Mouse (Mus musculus): ENCODE data around the gene Ggta1. TPM values are rescaled to one million over a fixed set of nuclear protein-coding genes. Genes with fewer than 3 reads are reported as not detected.

The Ggta1 gene
- polyA plus RNA-seq, 1 experiment from 2014 or later = 46.5 TPM

DNA sequence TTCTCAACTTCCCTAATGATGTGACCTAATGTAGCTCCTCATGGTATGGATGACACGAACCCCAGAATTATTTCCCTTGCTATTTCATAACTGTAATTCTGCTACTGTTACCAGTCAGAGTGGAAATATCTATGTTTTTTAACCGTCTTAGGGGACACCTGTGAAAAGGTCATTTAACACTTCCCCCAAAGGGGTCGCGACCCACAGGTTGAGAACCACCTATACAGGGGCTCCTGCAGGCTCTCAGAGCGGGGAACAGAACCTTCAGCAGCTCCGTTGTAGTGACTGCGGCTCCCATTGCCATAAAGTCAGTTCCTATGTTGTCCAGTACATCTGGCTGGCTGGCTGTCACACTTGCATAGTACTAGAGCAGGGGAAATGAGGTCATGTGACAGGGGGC is 62.3 kb downstream of the Ggta1 start:
- WGBS = 84% methylated on average over 7 of the region's 7 CpGs
- Histone ChIP-seq H3K27ac (ENCODE audit: poor library complexity, severe bottlenecking) (no peak overlapping the region), H3K4me3 (no peak overlapping the region), H3K9me3 (replicated peaks) (no peaks in the 10 kb centered on the region), H3K36me3 (peaks cover 30% of the 10 kb centered on the region), H3K4me1 (replicated peaks) (peaks cover 7% of the 10 kb centered on the region; the same call in 1 of the 2 replicates), H3K27me3 (replicated peaks) (no peaks in the 10 kb centered on the region), H3K9ac (no peak overlapping the region), H3K4me2 (no peak overlapping the region)
- ATAC-seq (ENCODE audit: insufficient number of reproducible peaks, low FRiP score) = peak; percentile 17; the same call in 1 of the 2 replicates

DNA sequence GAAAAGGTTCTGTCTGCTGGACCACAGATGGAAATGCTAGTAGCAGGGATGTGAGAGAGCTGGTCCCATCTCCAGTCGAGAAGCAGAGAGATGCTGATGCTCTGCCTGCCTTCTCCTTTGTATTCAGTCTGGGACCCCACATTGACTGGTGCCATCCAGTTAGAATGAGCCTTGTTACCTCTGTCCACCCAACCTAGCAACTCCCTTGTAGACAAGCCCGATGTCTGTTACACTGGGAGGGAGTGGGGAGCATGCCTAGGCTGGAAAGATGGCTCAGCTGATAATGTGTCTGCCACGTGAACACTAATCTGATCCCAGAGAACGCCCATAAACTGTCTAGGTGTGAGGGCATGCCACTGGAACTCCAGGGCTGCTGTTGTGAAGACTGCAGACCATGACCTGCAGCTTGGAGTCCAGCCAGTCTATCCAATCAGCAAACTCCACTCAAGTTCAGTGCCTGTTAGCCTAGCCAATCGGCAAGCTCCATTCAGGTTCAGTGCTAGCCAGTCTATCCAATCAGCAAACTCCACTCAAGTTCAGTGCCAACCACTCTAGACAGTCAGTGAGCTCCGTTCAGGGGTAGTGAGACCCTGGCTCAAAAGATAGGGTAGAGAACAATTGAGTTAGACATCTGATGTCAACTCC is 64.7 kb downstream of the Ggta1 start:
- Histone ChIP-seq H3K4me2 (no peak overlapping the region), H3K9me3 (replicated peaks) (no peaks in the 10 kb centered on the region), H3K27me3 (replicated peaks) (no peaks in the 10 kb centered on the region), H3K4me1 (replicated peaks) (peaks cover 7% of the 10 kb centered on the region; the same call in 1 of the 2 replicates), H3K36me3 (peaks cover 18% of the 10 kb centered on the region), H3K4me3 (no peak overlapping the region), H3K27ac (ENCODE audit: poor library complexity, severe bottlenecking) (no peak overlapping the region), H3K9ac (no peak overlapping the region)
- peak; percentile 40; the same call in 1 of the 2 replicates for ATAC-seq (ENCODE audit: insufficient number of reproducible peaks, low FRiP score)
- 72% methylated on average over 6 of the region's 6 CpGs for WGBS

GRCm38 (mm10) chr2:35397590-35398173 is 65.3 kb downstream of the Ggta1 start:
- no peaks in the 10 kb centered on the region for H3K9me3 ChIP-seq (replicated peaks)
- H3K4me3 ChIP-seq = no peak overlapping the region
- peaks cover 15% of the 10 kb centered on the region for H3K36me3 ChIP-seq
- no peak for ATAC-seq (ENCODE audit: insufficient number of reproducible peaks, low FRiP score)
- WGBS = 42% methylated on average over 11 of the region's 11 CpGs
- H3K4me2 ChIP-seq = no peak overlapping the region
- no peak overlapping the region for H3K27ac ChIP-seq (ENCODE audit: poor library complexity, severe bottlenecking)
- no peaks in the 10 kb centered on the region for H3K27me3 ChIP-seq (replicated peaks)
- H3K4me1 ChIP-seq (replicated peaks) = peaks cover 7% of the 10 kb centered on the region; the same call in 1 of the 2 replicates
- no peak overlapping the region for H3K9ac ChIP-seq

DNA sequence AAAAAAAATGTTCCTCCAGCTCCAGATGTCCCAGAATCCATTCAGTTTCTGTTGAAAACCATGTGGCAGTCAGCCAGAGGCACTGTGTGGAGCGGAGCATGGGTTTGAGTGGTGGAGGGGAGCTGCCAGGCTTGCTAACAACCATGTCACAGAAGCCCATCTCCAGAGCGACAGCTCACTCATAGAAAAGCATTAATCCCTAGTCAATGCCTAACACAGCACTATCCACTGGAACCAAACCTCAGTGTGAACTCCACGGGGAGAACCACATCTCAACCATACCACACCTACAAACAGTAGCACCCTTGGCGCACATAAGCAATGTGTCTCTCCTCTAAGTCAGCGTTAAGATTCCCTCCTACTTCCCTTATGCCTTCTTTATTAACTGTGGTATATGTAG is 65.9 kb downstream of the Ggta1 start, which contains the start of gene 4930402F06Rik:
TSS of gene 4930402F06Rik (minus strand) at position 80 of the 400 bp plus-strand sequence.
- no peaks in the 10 kb centered on the region for H3K9me3 ChIP-seq (replicated peaks)
- 58% methylated on average over 5 of the region's 5 CpGs for WGBS
- no peak for ATAC-seq (ENCODE audit: insufficient number of reproducible peaks, low FRiP score)

DNA sequence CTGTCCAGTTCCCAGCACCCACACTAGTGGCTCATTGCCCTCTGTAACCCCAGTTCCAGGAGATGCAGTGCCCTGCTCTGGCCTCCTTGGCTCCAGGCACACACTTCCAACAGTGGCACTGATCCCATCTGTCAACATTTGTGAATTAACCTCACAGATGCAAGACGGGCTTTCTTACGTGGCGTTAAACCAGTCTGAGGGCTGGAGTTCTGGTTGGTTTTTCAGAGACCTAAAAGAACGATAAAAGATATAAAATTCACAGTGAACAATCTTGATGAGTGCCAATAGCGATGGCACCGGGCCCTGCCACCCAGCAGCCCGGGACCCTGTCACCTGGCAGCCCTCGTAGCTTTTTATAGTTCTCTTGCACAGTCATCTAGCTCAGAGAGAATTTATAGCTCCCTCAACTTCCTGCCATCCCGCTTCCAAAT is 77.6 kb downstream of the Ggta1 start:
- no peak for ATAC-seq (ENCODE audit: insufficient number of reproducible peaks, low FRiP score)
- Histone ChIP-seq H3K36me3 (no peaks in the 10 kb centered on the region), H3K4me3 (no peak overlapping the region), H3K9ac (no peak overlapping the region), H3K27ac (ENCODE audit: poor library complexity, severe bottlenecking) (no peak overlapping the region), H3K4me2 (no peak overlapping the region), H3K4me1 (replicated peaks) (peaks cover 6% of the 10 kb centered on the region; the same call in 1 of the 2 replicates), H3K9me3 (replicated peaks) (peaks cover 5% of the 10 kb centered on the region; the same call in 1 of the 2 replicates), H3K27me3 (replicated peaks) (no peaks in the 10 kb centered on the region)
- WGBS = 65% methylated on average over 9 of the region's 9 CpGs

More for the DNA sequence above, 65.9 kb downstream of the Ggta1 start, which contains the start of gene 4930402F06Rik:
- Histone ChIP-seq H3K4me3 (no peak within 1 kb of the TSS), H3K4me2 (no peak within 1 kb of the TSS), H3K9ac (no peak within 1 kb of the TSS), H3K27ac (ENCODE audit: poor library complexity, severe bottlenecking) (no peak within 1 kb of the TSS), H3K36me3 (peaks cover 9% of the 10 kb centered on the region), H3K4me1 (replicated peaks) (peaks cover 7% of the 10 kb centered on the region; the same call in 1 of the 2 replicates), H3K27me3 (replicated peaks) (no peaks in the 10 kb centered on the region)

DNA sequence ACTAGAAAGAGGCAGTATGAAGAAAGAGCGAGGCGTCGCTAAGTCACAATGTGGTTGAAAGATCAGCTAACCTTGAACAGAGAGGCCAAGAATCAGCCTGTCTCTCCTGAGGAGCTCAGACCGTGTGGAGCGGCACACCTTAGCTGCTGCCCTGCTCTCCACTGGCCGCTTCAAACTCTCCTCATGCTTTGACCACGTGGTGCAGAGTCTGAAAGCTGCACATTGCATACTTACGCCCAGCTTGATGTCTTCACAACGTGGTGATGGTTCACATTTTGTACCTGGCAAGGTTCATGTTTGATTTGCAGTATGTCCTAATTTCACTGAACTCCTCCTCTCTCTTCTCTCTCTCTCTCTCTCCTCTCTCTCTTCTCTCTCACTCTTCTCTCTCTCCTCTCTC is 83.7 kb downstream of the Ggta1 start:
- Histone ChIP-seq H3K9me3 (replicated peaks) (no peaks in the 10 kb centered on the region), H3K9ac (no peak overlapping the region), H3K4me3 (no peak overlapping the region), H3K27ac (ENCODE audit: poor library complexity, severe bottlenecking) (no peak overlapping the region), H3K36me3 (no peaks in the 10 kb centered on the region), H3K4me1 (replicated peaks) (no peaks in the 10 kb centered on the region), H3K27me3 (replicated peaks) (no peaks in the 10 kb centered on the region), H3K4me2 (no peak overlapping the region)
- WGBS = 66% methylated on average over 9 of the region's 9 CpGs
- no peak for ATAC-seq (ENCODE audit: insufficient number of reproducible peaks, low FRiP score)

DNA sequence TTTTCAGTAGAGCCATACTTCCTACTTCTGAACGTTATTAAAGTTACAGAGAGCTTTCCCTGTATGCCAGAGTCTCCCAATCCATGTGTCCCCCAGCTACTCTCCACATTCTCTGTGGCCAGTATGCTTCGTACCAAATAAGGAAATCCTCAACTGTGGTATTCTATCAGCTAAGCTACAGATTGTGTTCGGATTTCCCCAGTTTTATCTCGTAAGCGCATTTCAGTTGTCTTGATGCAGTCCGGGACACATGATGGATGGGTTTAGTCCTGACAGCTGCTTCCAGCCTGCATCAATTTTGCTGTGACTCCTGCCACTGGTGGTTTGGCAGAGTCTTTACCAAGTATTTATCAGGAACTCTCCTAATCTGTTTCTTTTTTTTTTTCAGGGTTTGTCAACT is 85.4 kb downstream of the Ggta1 start:
- H3K4me2 ChIP-seq = no peak overlapping the region
- H3K27me3 ChIP-seq (replicated peaks) = no peaks in the 10 kb centered on the region
- H3K27ac ChIP-seq (ENCODE audit: poor library complexity, severe bottlenecking) = no peak overlapping the region
- no peak overlapping the region for H3K4me3 ChIP-seq
- WGBS = 12% methylated on average over 6 of the region's 6 CpGs
- ATAC-seq (ENCODE audit: insufficient number of reproducible peaks, low FRiP score) = no peak
- no peaks in the 10 kb centered on the region for H3K4me1 ChIP-seq (replicated peaks)
- H3K36me3 ChIP-seq = no peaks in the 10 kb centered on the region
- H3K9me3 ChIP-seq (replicated peaks) = no peaks in the 10 kb centered on the region
- no peak overlapping the region for H3K9ac ChIP-seq

DNA sequence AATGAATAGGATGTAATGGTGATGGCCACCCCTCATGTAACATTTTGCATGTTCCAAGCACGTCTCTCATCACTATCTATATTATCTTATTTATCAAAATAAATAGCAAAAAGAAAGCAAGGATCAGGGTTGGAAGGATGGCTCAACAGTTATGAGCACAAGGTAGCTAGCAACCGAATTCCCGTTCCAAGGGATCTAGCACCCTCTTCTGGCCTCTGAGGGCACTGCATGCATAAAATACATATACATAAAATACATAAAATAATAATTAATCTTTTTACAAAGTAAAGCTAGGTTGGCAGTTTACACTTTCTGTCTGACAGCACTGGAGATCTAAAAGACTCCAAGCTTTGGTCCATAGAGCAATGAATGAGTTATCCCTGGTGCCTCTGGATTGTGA is 90.0 kb downstream of the Ggta1 start:
- Histone ChIP-seq H3K27ac (ENCODE audit: poor library complexity, severe bottlenecking) (no peak overlapping the region), H3K9ac (no peak overlapping the region), H3K27me3 (replicated peaks) (no peaks in the 10 kb centered on the region), H3K4me1 (replicated peaks) (no peaks in the 10 kb centered on the region), H3K36me3 (no peaks in the 10 kb centered on the region), H3K4me3 (no peak overlapping the region), H3K4me2 (no peak overlapping the region), H3K9me3 (replicated peaks) (no peaks in the 10 kb centered on the region)
- no peak for ATAC-seq (ENCODE audit: insufficient number of reproducible peaks, low FRiP score)
- WGBS = 18% methylated on average over 3 of the region's 3 CpGs

DNA sequence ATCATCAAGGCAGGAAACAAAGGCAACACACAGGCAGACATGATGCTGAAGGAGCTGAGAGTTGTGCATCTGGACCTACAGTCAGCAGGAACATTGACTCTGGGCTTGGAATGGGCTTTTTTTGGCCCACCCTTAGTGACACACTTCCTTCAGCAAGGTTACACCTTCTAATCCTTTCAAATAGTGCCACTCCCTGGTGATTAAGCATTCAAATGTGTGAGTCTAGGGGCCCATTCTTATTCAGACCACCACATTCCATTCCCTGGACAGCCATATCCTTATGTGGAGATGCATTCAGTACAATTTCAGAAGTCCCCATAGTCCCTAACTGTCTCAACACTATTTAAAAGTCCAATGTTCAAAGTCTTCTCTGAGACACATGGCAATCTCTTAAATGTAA is 92.3 kb downstream of the Ggta1 start:
- no peaks in the 10 kb centered on the region for H3K4me1 ChIP-seq (replicated peaks)
- H3K4me2 ChIP-seq = no peak overlapping the region
- H3K27me3 ChIP-seq (replicated peaks) = no peaks in the 10 kb centered on the region
- H3K9ac ChIP-seq = no peak overlapping the region
- H3K4me3 ChIP-seq = no peak overlapping the region
- H3K9me3 ChIP-seq (replicated peaks) = no peaks in the 10 kb centered on the region
- no peaks in the 10 kb centered on the region for H3K36me3 ChIP-seq
- ATAC-seq (ENCODE audit: insufficient number of reproducible peaks, low FRiP score) = no peak
- no peak overlapping the region for H3K27ac ChIP-seq (ENCODE audit: poor library complexity, severe bottlenecking)

DNA sequence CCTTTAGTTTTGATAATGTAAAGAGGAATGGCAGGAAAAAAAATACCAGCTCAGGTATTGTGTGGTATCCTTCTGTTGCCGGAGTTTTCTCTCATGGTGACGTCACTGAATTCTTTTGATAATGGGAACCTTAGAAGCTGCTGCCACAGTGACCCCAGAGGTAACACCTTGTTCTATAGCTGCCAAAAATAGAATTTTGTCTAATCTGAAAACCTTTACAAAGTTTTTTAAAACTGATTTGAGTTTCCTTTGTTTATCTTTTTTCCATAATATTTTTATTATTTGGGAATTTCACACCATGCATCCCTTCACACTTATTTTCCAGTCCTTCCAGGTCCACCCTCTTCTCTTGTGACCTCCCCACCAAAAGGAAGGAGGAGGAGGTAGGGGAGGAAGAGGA is 95.4 kb downstream of the Ggta1 start, which contains the start of gene 4930568D16Rik:
TSS of gene 4930568D16Rik (minus strand) at position 101 of the 400 bp plus-strand sequence.
- 48% methylated on average over 2 of the region's 2 CpGs for WGBS
- H3K9me3 ChIP-seq (replicated peaks) = peaks cover 3% of the 10 kb centered on the region; the same call in 1 of the 2 replicates
- H3K4me3 ChIP-seq = no peak within 1 kb of the TSS
- no peaks in the 10 kb centered on the region for H3K4me1 ChIP-seq (replicated peaks)
- H3K36me3 ChIP-seq = no peaks in the 10 kb centered on the region
- no peaks in the 10 kb centered on the region for H3K27me3 ChIP-seq (replicated peaks)
- no peak within 1 kb of the TSS for H3K4me2 ChIP-seq
- H3K9ac ChIP-seq = no peak within 1 kb of the TSS
- no peak for ATAC-seq (ENCODE audit: insufficient number of reproducible peaks, low FRiP score)
- H3K27ac ChIP-seq (ENCODE audit: poor library complexity, severe bottlenecking) = no peak within 1 kb of the TSS
